Mouse (Mus musculus) megakaryocyte, embryonic 14.5 days (primary cell): Measurements from ENCODE around the gene Fmn2.

Experiments
- FLI1 ChIP-seq: IDR thresholded peaks from 2 replicates; pipeline ENCODE4 v1.6.1; 2012; ENCODE audit warnings: low read length, inconsistent platforms, mixed read lengths
- GATA1 ChIP-seq: IDR thresholded peaks from 3 replicates; pipeline ENCODE4 v1.6.1; 2012; ENCODE audit warnings: mixed read lengths, low read length, inconsistent platforms, borderline replicate concordance

DNA sequence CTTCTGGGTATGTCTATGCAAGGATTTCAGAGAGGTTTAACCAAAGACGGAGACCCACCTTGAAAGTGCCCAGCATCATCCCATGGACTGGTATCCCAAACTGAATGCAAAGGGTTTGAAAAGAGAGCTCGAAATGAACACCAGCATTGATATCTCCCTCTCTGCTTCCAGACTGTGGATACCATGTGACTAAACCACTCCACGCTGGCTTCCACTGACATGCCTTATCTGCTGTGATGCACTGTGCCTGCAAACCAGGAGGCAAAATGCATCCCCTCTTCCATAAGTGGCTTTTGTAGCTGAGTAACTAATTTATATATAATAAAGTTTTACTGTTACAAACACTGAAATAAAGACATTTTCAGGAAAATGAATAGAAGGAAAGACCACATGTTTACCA is 36.2 kb upstream of the Fmn2 start:
- TF ChIP-seq GATA1 (no peak), FLI1 (no peak)
